Mouse (Mus musculus) cerebellum, adult 2 months (tissue): ENCODE results near the gene Tmem100. TPM values are rescaled to one million over a fixed set of nuclear protein-coding genes. Genes with fewer than 3 reads are reported as not detected.

ENCODE experiments used
- DNase-seq, 2 experiments: peaks; one replicate each; pipeline ENCODE4 v3.0.0; 2021
- H3K27ac ChIP-seq: fragments of 200-500 bp; 2 replicates; pipeline ENCODE4 v1.5.1; 2012; ENCODE audit warnings: low read length, control low read depth, inconsistent platforms; ENCODE audit not compliant: insufficient read depth
- H3K27me3 ChIP-seq: fragments of 200-500 bp; 2 replicates; pipeline ENCODE4 v1.6.1; 2012; ENCODE audit warnings: inconsistent platforms, mild to moderate bottlenecking, low read length, moderate library complexity; ENCODE audit not compliant: control insufficient read depth, insufficient read depth
- H3K4me1 ChIP-seq: fragments of 200-500 bp; 2 replicates; pipeline ENCODE4 v1.6.1; 2011; ENCODE audit warnings: low read length; ENCODE audit not compliant: control insufficient read depth, insufficient read depth
- H3K4me3 ChIP-seq: fragments of 200-500 bp; replicated peaks from 2 replicates; pipeline ENCODE3; 2011; ENCODE audit warnings: mild to moderate bottlenecking, low read depth, low read length, control low read depth; ENCODE audit not compliant: insufficient read depth
- CTCF ChIP-seq: fragments of 200-500 bp; IDR thresholded peaks from 2 replicates; pipeline ENCODE4 v1.5.1; 2011; ENCODE audit warnings: low read depth, mild to moderate bottlenecking, control low read depth, low read length, moderate library complexity, borderline replicate concordance; ENCODE audit not compliant: insufficient read depth
- POLR2A ChIP-seq: fragments of 200-500 bp; IDR thresholded peaks from 2 replicates; pipeline ENCODE4 v1.6.1; 2011; ENCODE audit warnings: low read length, control low read depth, borderline replicate concordance; ENCODE audit not compliant: insufficient read depth
- WGBS: fragments of 180-500 bp; shearing (Covaris S2); methylation state at CpG from one replicate; pipeline ENCODE4 v1.1.7; 2018; 5-methylcytosine and 5-hydroxymethylcytosine counted together
- polyA plus RNA-seq: library from polyadenylated mRNA; depleted of rRNA; stranded (reverse); fragments of >200 nt; gene quantifications from 2 replicates; pipeline ENCODE4 v1.2.3, GENCODE M21; 2012

Gene Tmem100
- polyA plus RNA-seq, 1 experiment = 9.2 TPM

GRCm38 (mm10) chr11:90053820-90054219 lies 23.7 kb downstream of the Tmem100 start:
- H3K27ac ChIP-seq = no peak overlapping the region
- H3K4me3 ChIP-seq = no peak overlapping the region
- H3K4me1 ChIP-seq = no peaks in the 10 kb centered on the region
- DNase-seq = no peak
- TF ChIP-seq CTCF (no peak), POLR2A (no peak)
- H3K27me3 ChIP-seq = no peaks in the 10 kb centered on the region
- 64% methylated on average over 4 of the region's 4 CpGs for WGBS

DNA sequence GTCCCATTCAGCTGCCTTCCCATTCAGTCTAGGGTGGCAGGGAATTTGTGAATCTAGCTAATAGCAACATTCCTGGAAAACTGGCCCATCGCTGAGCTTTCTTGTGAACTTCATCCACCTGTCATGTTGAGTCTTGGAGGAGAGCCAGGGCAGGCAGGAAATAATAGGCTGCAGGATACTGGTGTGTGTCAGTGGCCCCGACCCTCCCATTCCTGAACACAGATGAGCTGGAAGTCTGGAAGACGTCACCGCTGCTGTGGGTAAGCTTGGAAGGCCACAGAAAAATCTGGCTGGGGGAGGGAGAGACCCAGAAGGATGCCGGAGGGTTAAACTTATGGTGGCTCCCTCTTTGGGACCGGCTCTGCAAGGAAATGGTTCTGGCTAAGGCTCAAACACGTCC lies 24.3 kb downstream of the Tmem100 start:
- no peak for DNase-seq
- 20% methylated on average over 7 of the region's 7 CpGs for WGBS
- H3K4me1 ChIP-seq = no peaks in the 10 kb centered on the region

GRCm38 (mm10) chr11:90057070-90057469 lies 26.9 kb downstream of the Tmem100 start:
- WGBS = 39% methylated on average over 2 of the region's 2 CpGs

More for the DNA sequence above, 24.3 kb downstream of the Tmem100 start:
- no peak overlapping the region for H3K27ac ChIP-seq
- no peak for TF ChIP-seq CTCF
- TF ChIP-seq POLR2A = no peak
- no peaks in the 10 kb centered on the region for H3K27me3 ChIP-seq
- H3K4me3 ChIP-seq = no peak overlapping the region

GRCm38 (mm10) chr11:90059241-90059640 lies 29.1 kb downstream of the Tmem100 start:
- H3K27ac ChIP-seq = no peak overlapping the region
- no peak for DNase-seq
- H3K4me1 ChIP-seq = no peaks in the 10 kb centered on the region
- TF ChIP-seq POLR2A (no peak), CTCF (no peak)
- H3K4me3 ChIP-seq = no peak overlapping the region
- H3K27me3 ChIP-seq = no peaks in the 10 kb centered on the region

More at GRCm38 (mm10) chr11:90057070-90057469, 26.9 kb downstream of the Tmem100 start:
- Histone ChIP-seq H3K4me3 (no peak overlapping the region), H3K4me1 (no peaks in the 10 kb centered on the region), H3K27me3 (no peaks in the 10 kb centered on the region), H3K27ac (no peak overlapping the region)
- DNase-seq = no peak
- no peak for TF ChIP-seq CTCF
- no peak for TF ChIP-seq POLR2A

DNA sequence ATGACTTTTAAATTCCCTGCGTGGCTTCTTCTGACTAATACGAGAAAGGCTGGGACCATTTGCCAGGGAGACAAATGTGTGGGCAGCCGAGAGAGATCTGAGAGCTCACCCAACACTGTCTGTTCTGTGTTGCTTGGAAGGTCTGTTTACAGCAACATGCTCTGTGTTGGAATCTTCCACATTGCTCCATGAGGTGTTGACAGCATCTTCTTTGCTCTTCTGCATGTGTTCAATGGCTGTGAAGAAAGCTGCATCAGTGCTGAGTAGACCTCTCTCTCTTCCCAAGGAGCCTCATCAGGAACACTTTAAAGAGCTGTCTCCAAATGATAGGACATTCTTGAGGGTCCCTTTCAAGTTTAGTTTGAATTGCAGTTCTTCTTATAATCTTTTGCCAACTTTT lies 32.5 kb downstream of the Tmem100 start:
- 81% methylated on average over 3 of the region's 3 CpGs for WGBS
- Histone ChIP-seq H3K4me1 (no peaks in the 10 kb centered on the region), H3K4me3 (no peak overlapping the region), H3K27ac (no peak overlapping the region), H3K27me3 (no peaks in the 10 kb centered on the region)
- no peak for TF ChIP-seq POLR2A
- no peak for TF ChIP-seq CTCF
- DNase-seq = no peak

DNA sequence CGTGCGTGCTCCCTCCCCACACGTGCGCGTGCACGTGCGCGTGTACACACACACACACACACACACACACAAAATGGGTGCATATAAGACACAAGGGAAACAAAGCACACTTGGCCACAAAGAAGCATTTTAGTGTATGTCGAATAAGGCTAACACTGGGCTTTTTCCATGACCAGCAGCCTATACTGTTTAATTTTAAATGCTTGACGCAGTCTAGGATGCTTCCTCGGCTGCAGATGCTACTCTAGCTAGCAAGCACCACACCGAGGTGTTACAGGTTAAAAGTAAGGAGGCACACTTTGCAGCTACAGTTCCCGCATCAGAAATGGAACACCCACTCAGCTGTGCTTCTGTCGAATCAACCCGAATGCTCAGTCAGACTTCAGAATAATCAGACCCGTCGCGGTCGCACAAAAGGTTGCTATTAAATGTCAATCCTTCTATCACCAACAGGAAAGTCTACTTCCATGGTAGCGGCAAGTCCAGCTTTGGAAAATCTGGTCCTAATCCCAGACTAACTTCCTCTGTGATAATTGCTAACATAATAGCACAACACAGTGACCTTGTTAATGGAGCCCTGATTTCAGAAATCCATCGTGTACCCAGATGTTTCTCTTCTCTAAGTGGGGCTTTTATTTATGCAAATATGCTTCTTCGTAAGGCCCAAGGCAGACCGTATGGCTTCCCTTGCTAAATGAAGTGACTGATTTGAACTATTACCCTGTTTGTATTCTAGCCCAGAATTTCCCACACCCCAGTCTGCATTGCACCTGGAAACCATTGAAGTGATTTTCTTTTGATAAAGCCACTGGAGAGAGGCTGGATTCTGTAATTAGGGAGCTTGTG lies 36.5 kb downstream of the Tmem100 start:
- Histone ChIP-seq H3K27ac (no peak overlapping the region), H3K4me3 (no peak overlapping the region), H3K27me3 (no peaks in the 10 kb centered on the region), H3K4me1 (no peaks in the 10 kb centered on the region)
- TF ChIP-seq POLR2A (no peak), CTCF (no peak)
- WGBS = 74% methylated on average over 23 of the region's 23 CpGs
- no peak for DNase-seq

DNA sequence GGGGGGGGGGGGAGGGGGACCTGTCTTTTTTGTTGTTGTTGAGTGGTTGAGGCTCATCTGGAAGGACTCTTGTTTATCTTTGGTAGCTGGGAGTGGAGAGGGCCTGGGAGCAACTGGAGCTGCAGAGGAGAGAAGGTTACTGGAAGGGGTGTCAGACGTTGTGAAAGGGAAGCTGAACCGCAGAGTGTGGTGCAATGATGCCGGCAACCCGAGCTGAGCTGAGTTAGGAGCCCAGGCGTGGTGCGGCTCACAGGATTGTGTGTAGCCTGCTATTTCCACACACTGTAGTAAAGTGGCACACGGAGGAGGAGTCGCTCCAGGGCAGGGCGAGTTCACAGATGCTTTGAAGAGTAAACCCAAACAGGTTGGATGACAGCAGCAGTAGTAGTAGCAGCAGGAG lies 41.6 kb downstream of the Tmem100 start:
- no peak overlapping the region for H3K27ac ChIP-seq
- H3K4me1 ChIP-seq = no peaks in the 10 kb centered on the region
- 62% methylated on average over 9 of the region's 9 CpGs for WGBS
- no peaks in the 10 kb centered on the region for H3K27me3 ChIP-seq
- H3K4me3 ChIP-seq = no peak overlapping the region
- no peak for DNase-seq
- TF ChIP-seq POLR2A (no peak), CTCF (no peak)

GRCm38 (mm10) chr11:90073201-90073600 lies 43.1 kb downstream of the Tmem100 start:
- Histone ChIP-seq H3K27ac (no peak overlapping the region), H3K27me3 (no peaks in the 10 kb centered on the region), H3K4me1 (no peaks in the 10 kb centered on the region), H3K4me3 (no peak overlapping the region)
- TF ChIP-seq CTCF (no peak), POLR2A (no peak)
- DNase-seq = no peak
- WGBS = 87% methylated on average over 5 of the region's 5 CpGs
